Mouse (Mus musculus) C2C12 (cell line): ENCODE data around the gene Golim4.

Experiments used
- CTCF ChIP-seq: IDR thresholded peaks from one replicate; pipeline ENCODE4 v1.5.1; 2011; ENCODE audit not compliant: control insufficient read depth, insufficient read depth, insufficient read length
- USF1 ChIP-seq: IDR thresholded peaks from one replicate; pipeline ENCODE4 v1.6.1; 2011; ENCODE audit warnings: low read depth, mild to moderate bottlenecking, control low read depth, moderate library complexity

DNA sequence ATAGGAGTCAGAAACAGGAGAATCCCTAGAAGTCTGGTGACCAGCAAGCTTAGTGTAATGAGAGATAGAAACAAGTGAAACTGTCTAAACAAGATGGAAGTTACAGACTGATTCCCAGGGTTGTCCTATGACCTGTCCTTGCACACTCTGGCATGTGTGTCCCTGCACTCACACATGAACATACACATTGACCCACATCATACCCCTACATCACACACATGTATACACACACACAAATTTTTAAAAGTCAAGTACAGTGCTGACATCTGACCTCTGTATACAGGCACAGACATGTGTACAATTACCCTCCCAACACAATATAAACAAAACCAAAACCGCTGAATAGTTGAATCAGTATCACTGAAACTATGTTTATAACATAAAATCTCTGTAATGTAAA lies 8.7 kb downstream of the Golim4 start:
- no peak for TF ChIP-seq CTCF
- TF ChIP-seq USF1: no peak
